In the genomic region with DNA sequence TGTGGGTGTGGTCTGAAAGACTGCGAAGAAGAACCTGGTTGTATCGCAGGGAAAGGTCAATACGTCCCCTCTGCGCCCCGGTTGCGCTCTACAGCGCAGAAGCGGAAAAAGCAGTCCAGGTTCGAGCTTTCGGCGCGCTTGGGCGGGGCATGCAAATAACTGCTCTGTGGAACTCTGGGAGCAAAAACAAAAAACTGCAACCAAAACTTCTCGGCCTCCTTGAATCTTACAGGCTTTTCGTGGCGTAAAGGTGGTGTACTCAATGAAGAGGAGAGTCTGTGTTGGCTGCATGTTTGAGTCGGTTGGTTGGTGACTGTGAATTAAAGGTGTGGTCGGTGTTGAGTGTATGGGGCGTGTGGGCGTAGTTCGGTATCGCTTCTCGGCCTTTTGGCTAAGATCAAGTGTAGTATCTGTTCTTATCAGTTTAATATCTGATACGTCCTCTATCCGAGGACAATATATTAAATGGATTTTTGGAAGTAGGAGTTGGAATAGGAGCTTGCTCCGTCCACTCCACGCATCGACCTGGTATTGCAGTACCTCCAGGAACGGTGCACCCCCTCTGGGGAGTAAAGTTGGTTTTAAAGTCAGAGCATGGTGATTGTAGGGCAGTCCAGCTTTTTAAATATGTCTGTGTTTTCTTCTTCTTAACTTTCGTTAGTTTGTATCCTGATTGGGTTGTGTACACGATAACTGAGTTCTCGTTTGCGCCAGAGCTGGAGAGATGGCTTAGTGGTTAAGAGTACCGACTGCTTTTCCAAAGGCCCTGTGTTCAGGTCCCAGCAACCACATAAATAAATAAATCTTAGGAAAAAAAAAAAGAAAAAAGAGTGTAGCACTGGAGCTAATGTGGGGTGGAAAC, we compare ENCODE assay signal across 8 mouse cellular contexts. TPM values are rescaled to one million over a fixed set of nuclear protein-coding genes. Genes with fewer than 3 reads are reported as not detected.
DNase-seq lines count a peak whose midpoint lies in the region; ATAC-seq and TF ChIP-seq lines count a peak whose summit lies in the region.

A gene (plus strand): TSS at position 201 of the 862 bp plus-strand sequence.

- peak within 1 kb of the TSS; percentile 94 for H3K4me2 ChIP-seq in forebrain, embryonic 15.5 days (replicated peaks)
- peak within 1 kb of the TSS; percentile 87 for H3K4me2 ChIP-seq in lung, embryonic 15.5 days

- peaks cover 3% of the 10 kb centered on the region for H3K36me3 ChIP-seq in G1E (replicated peaks)
- H3K36me3 ChIP-seq in forebrain, embryonic 15.5 days = no peaks in the 10 kb centered on the region
- H3K36me3 ChIP-seq in lung, embryonic 15.5 days = no peaks in the 10 kb centered on the region

- H3K9ac ChIP-seq in forebrain, embryonic 15.5 days (replicated peaks) = peak within 1 kb of the TSS; percentile 58
- peak within 1 kb of the TSS; percentile 71 for H3K9ac ChIP-seq in lung, embryonic 15.5 days

- peaks cover 14% of the 10 kb centered on the region for H3K9me3 ChIP-seq in G1E (replicated peaks)
- no peaks in the 10 kb centered on the region for H3K9me3 ChIP-seq in forebrain, embryonic 15.5 days
- H3K9me3 ChIP-seq in lung, embryonic 15.5 days = no peaks in the 10 kb centered on the region

- H3K27ac ChIP-seq in forebrain, embryonic 15.5 days (replicated peaks) = peak within 1 kb of the TSS; percentile 87
- peak within 1 kb of the TSS; percentile 93 for H3K27ac ChIP-seq in layer of hippocampus, adult 2 months
- peak within 1 kb of the TSS; percentile 100 for H3K27ac ChIP-seq in lung, embryonic 15.5 days

- intact Hi-C loops in heart, postnatal 25 days (cut with DNase I) = no loop called here

- peak; percentile 73 for ATAC-seq in G1E (ENCODE audit: extremely low read depth, insufficient number of reproducible peaks, low FRiP score, poor library complexity, severe bottlenecking)
- ATAC-seq in forebrain, embryonic 15.5 days (replicated peaks) = peak; percentile 90
- ATAC-seq in lung, embryonic 15.5 days (ENCODE audit: borderline replicate concordance, extremely low read depth, low FRiP score, low TSS enrichment) = peak; percentile 94

- DNase-seq in G1E (ENCODE audit: low spot score) = peak; percentile 47
- peak; percentile 79 for DNase-seq in cerebellum, adult 11-12 months
- peak; percentile 53 for DNase-seq in heart, postnatal 25 days (ENCODE audit: low spot score)
- DNase-seq in layer of hippocampus, adult 2 months (ENCODE audit: low spot score in 2 of 2) = peak; percentile 71 to 77
- DNase-seq in ovary, postnatal 10 days (ENCODE audit: low spot score) = peak; percentile 58
- peak; percentile 77 to 82 for DNase-seq in thymus, postnatal 10 days (ENCODE audit: low spot score in 2 of 2)

- H3K4me3 ChIP-seq in G1E (ENCODE audit: low read depth, low read length) = peak within 1 kb of the TSS; percentile 63
- H3K4me3 ChIP-seq in forebrain, embryonic 15.5 days = peak within 1 kb of the TSS; percentile 57
- H3K4me3 ChIP-seq in layer of hippocampus, adult 2 months = peak within 1 kb of the TSS; percentile 68
- H3K4me3 ChIP-seq in lung, embryonic 15.5 days = peak within 1 kb of the TSS; percentile 56

- H3K4me1 ChIP-seq in G1E (ENCODE audit: insufficient read depth, low read depth, low read length) = peaks cover 27% of the 10 kb centered on the region
- peaks cover 18% of the 10 kb centered on the region for H3K4me1 ChIP-seq in forebrain, embryonic 15.5 days
- peaks cover 14% of the 10 kb centered on the region for H3K4me1 ChIP-seq in lung, embryonic 15.5 days

- no peak for TF ChIP-seq CTCF in G1E (IDR thresholded peaks at IDR 0.05; ENCODE audit: low read depth, low read length)
- no peak for TF ChIP-seq CTCF in layer of hippocampus, adult 2 months (conservative IDR thresholded peaks at IDR 0.05)

- H3K27me3 ChIP-seq in G1E (ENCODE audit: insufficient read depth, low read length) = no peaks in the 10 kb centered on the region
- no peaks in the 10 kb centered on the region for H3K27me3 ChIP-seq in forebrain, embryonic 15.5 days
- no peaks in the 10 kb centered on the region for H3K27me3 ChIP-seq in lung, embryonic 15.5 days

- under 1% methylated on average over 34 of the region's 34 CpGs for WGBS in forebrain, embryonic 15.5 days
- under 1% methylated on average over 34 of the region's 34 CpGs for WGBS in lung, embryonic 15.5 days

RNA-seq across cellular contexts. Expression of the gene that starts here (rescaled TPM):
- total RNA-seq in G1E (2014; fragmentation: Nextera tagmentation) = 15.4 and 23.8 TPM in 2 replicates
- 10.8 and 13.8 TPM in 2 replicates for total RNA-seq in G1E (2017)
- 3.0 and 3.8 TPM in 2 replicates for polyA plus RNA-seq in G1E (2012)
- polyA plus RNA-seq in forebrain, embryonic 15.5 days (2015; fragmentation: Nextera tagmentation; extraction: Ambion mirVana) = 31.0 and 34.6 TPM in 2 replicates
- 10 to 100 TPM; 39.1 to 39.3 TPM for total RNA-seq in heart, postnatal 25 days (2021)
- total RNA-seq in layer of hippocampus, adult 2 months (2021) = 1 to 10 TPM; 8.4 to 10.0 TPM
- 46.5 and 49.8 TPM in 2 replicates for polyA plus RNA-seq in lung, embryonic 15.5 days (2015; fragmentation: Nextera tagmentation; extraction: Ambion mirVana)

Comparison
In these comparisons a context has a peak if more than half of its experiments do, and no peak if none do; other contexts are left out.
1. Peak in every context shown above with its lines: DNase-seq, ATAC-seq, H3K4me3 ChIP-seq and H3K27ac ChIP-seq.